Mouse (Mus musculus) cerebellum, adult 2 months (tissue): ENCODE measurements around the gene Tbx1. TPM values are rescaled to one million over a fixed set of nuclear protein-coding genes. Genes with fewer than 3 reads are reported as not detected.

ENCODE experiments used
- DNase-seq, 2 experiments: peaks; one replicate each; pipeline ENCODE4 v3.0.0; 2021
- H3K27ac ChIP-seq: fragments of 200-500 bp; 2 replicates; pipeline ENCODE4 v1.5.1; 2012; ENCODE audit warnings: low read length, control low read depth, inconsistent platforms; ENCODE audit not compliant: insufficient read depth
- H3K27me3 ChIP-seq: fragments of 200-500 bp; 2 replicates; pipeline ENCODE4 v1.6.1; 2012; ENCODE audit warnings: inconsistent platforms, mild to moderate bottlenecking, low read length, moderate library complexity; ENCODE audit not compliant: control insufficient read depth, insufficient read depth
- H3K4me1 ChIP-seq: fragments of 200-500 bp; 2 replicates; pipeline ENCODE4 v1.6.1; 2011; ENCODE audit warnings: low read length; ENCODE audit not compliant: control insufficient read depth, insufficient read depth
- H3K4me3 ChIP-seq: fragments of 200-500 bp; replicated peaks from 2 replicates; pipeline ENCODE3; 2011; ENCODE audit warnings: mild to moderate bottlenecking, low read depth, low read length, control low read depth; ENCODE audit not compliant: insufficient read depth
- CTCF ChIP-seq: fragments of 200-500 bp; IDR thresholded peaks from 2 replicates; pipeline ENCODE4 v1.5.1; 2011; ENCODE audit warnings: low read depth, mild to moderate bottlenecking, control low read depth, low read length, moderate library complexity, borderline replicate concordance; ENCODE audit not compliant: insufficient read depth
- POLR2A ChIP-seq: fragments of 200-500 bp; IDR thresholded peaks from 2 replicates; pipeline ENCODE4 v1.6.1; 2011; ENCODE audit warnings: low read length, control low read depth, borderline replicate concordance; ENCODE audit not compliant: insufficient read depth
- WGBS: fragments of 180-500 bp; shearing (Covaris S2); methylation state at CpG from one replicate; pipeline ENCODE4 v1.1.7; 2018; 5-methylcytosine and 5-hydroxymethylcytosine counted together
- polyA plus RNA-seq: library from polyadenylated mRNA; depleted of rRNA; stranded (reverse); fragments of >200 nt; gene quantifications from 2 replicates; pipeline ENCODE4 v1.2.3, GENCODE M21; 2012

Gene Tbx1
- polyA plus RNA-seq, 1 experiment: 3.0 TPM

DNA sequence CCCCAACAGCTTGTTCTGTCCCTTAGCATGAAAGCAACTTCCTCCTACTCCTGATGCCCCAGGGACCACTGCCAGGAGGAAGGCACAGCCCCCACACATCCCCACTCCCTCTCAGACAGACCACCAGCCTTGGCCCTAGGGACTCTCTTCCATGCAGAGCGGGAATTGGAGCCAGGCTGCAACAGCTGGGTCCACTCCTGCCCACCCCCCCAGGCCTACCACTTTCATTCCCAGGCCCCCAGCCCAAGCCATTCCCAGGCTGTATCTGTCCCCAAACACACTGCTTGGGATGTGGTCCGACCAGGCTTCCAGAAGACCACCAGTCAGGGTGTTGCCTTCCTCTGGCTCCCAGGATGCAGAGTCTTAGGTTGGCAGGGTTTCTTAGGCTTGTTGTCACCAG, 18.6 kb upstream of the Tbx1 start:
- TF ChIP-seq POLR2A (no peak), CTCF (no peak)
- Histone ChIP-seq H3K4me1 (no peaks in the 10 kb centered on the region), H3K27me3 (no peaks in the 10 kb centered on the region), H3K27ac (no peak overlapping the region), H3K4me3 (no peak overlapping the region)
- 48% methylated on average over 2 of the region's 2 CpGs for WGBS
- no peak for DNase-seq

DNA sequence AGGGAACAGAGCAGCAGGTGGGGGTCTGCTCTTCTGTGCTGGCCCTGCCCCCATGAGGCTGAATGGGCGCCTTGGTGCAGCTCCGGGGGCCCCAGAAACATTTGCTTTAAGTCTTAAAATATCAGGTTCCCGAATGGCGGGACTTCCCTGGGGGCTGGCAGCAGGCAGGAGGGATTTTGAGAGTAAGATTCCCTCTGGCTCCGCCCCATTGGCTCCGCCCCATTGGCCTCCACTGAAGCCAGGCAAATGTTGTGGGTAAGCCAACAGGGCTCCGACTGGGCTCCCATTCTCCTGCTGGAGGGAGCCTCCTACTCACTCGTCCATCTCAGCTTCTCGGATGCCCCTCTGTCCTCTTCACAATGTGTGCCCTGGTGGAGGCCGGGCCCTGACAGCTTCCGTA, 17.8 kb upstream of the Tbx1 start:
- 11% methylated on average over 11 of the region's 11 CpGs for WGBS
- Histone ChIP-seq H3K27me3 (no peaks in the 10 kb centered on the region), H3K4me1 (no peaks in the 10 kb centered on the region), H3K27ac (no peak overlapping the region), H3K4me3 (no peak overlapping the region)
- no peak for DNase-seq
- TF ChIP-seq POLR2A: no peak
- no peak for TF ChIP-seq CTCF

DNA sequence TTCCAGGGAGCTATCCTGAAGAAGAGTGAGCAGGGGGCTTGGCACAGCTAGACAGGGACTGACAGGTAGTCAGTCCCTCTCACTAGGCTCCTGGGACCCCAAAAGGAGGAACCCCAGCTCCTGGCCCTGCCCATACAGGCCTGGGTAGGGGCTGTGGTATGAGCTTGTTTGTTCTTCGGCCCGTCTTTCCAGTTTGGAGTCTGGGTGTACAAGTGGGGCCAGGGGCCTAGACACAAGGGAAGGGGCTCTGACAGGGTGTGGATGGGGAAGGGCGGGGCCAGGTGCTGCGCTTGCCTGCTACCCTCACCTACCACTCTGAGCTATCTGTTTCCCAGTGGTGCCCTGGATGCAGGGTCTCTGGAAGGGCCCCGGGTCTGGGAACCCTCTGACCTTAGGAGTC, 15.2 kb upstream of the Tbx1 start:
- Histone ChIP-seq H3K4me1 (no peaks in the 10 kb centered on the region), H3K27ac (no peak overlapping the region), H3K4me3 (no peak overlapping the region), H3K27me3 (no peaks in the 10 kb centered on the region)
- TF ChIP-seq CTCF (no peak), POLR2A (no peak)
- 93% methylated on average over 5 of the region's 5 CpGs for WGBS
- DNase-seq: no peak

GRCm38 (mm10) chr16:18604267-18604701, 13.8 kb upstream of the Tbx1 start:
- H3K4me1 ChIP-seq: no peaks in the 10 kb centered on the region
- no peak overlapping the region for H3K27ac ChIP-seq
- no peaks in the 10 kb centered on the region for H3K27me3 ChIP-seq
- no peak overlapping the region for H3K4me3 ChIP-seq
- TF ChIP-seq POLR2A (no peak), CTCF (no peak)
- DNase-seq: no peak
- 42% methylated on average over 8 of the region's 8 CpGs for WGBS

- TF ChIP-seq CTCF (no peak), POLR2A (no peak)
- no peaks in the 10 kb centered on the region for H3K27me3 ChIP-seq
- no peaks in the 10 kb centered on the region for H3K4me1 ChIP-seq
- 36% methylated on average over 7 of the region's 7 CpGs for WGBS
- no peak overlapping the region for H3K4me3 ChIP-seq
- H3K27ac ChIP-seq: no peak overlapping the region
- DNase-seq: no peak
These were observed 11.0 kb upstream of the Tbx1 start for GRCm38 (mm10) chr16:18601447-18601846.

DNA sequence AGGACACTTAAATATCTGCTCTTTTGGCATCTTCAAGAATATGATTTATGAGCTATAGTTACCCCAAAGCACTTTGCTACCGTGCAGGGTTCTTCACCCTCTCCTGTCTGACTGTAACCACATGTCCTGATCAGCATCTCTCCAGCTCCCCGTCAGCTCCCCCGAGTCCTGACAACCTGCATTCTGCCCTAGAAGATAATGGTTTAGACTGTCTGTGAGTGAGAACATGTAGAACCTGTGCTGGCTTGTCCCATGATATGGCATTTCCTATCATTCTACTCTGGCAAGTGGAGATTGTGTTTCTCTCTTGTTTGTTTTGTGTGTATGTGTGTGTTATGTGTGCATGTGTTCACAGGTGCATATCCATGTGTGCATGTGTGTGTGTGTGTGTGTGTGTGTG, 7.5 kb upstream of the Tbx1 start:
- WGBS: 90% methylated on average over 3 of the region's 3 CpGs
- no peak overlapping the region for H3K4me3 ChIP-seq
- H3K27me3 ChIP-seq: no peaks in the 10 kb centered on the region
- DNase-seq: no peak
- TF ChIP-seq CTCF: no peak
- TF ChIP-seq POLR2A: no peak
- H3K27ac ChIP-seq: no peak overlapping the region
- H3K4me1 ChIP-seq: no peaks in the 10 kb centered on the region

DNA sequence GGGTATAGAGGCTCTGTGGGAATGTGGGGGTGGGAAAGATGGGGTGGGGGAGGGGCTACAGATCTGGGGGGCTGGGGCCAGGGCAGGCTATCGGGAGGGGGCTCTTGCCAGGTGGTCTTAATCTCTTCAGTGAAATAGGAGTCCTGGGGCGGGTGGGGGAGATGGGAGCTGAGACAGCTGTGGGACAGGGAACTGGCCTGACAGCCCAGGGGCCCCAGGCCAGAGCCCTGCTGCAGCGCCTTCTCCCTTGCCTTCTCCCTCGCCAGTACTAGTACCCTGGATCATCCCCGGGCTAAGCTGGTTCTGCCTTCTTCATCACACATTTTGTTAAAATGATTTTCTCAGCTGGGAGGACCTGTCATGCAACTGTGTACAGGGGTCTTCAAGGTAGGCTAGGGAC, 5.8 kb upstream of the Tbx1 start:
- H3K4me1 ChIP-seq: no peaks in the 10 kb centered on the region
- no peak overlapping the region for H3K27ac ChIP-seq
- H3K4me3 ChIP-seq: no peak overlapping the region
- TF ChIP-seq CTCF: no peak
- TF ChIP-seq POLR2A: no peak
- DNase-seq: no peak
- H3K27me3 ChIP-seq: peaks cover 1% of the 10 kb centered on the region; the same call in 1 of the 2 replicates
- WGBS: 62% methylated on average over 5 of the region's 5 CpGs

DNA sequence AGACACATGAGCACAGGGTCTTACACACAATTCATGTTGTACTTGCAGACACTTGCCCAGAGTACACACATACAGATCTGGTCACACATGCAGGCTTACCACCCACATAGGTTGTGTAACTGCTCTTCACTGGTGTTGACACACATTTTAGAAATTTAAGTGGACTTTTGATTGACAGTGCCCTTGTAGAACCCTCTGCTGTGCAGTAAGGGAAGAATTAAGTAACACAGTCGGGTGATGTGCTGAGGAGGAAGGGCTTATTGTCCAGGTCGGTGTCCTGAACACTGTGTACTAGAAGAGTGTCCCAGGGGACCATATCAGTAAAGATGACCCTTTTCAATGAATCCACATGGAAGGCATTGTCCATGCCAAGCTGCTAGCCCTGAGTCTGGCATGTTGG, 3.5 kb upstream of the Tbx1 start:
- TF ChIP-seq POLR2A (no peak), CTCF (no peak)
- no peak for DNase-seq
- no peak overlapping the region for H3K27ac ChIP-seq
- H3K4me3 ChIP-seq: no peak overlapping the region
- 68% methylated on average over 2 of the region's 2 CpGs for WGBS
- no peaks in the 10 kb centered on the region for H3K4me1 ChIP-seq
- H3K27me3 ChIP-seq: peaks cover 1% of the 10 kb centered on the region; the same call in 1 of the 2 replicates
